Mouse (Mus musculus) liver, embryonic 14.5 days (tissue): ENCODE data around the gene Chchd1. TPM values are rescaled to one million over a fixed set of nuclear protein-coding genes. Genes with fewer than 3 reads are reported as not detected.

Source experiments
- ATAC-seq: fragments of 200-750 bp; cut with Nextera tagmentation; 2 replicates; pipeline ENCODE4 v1.8.0; 2017; ENCODE audit warnings: moderate number of reproducible peaks, mild to moderate bottlenecking, moderate library complexity; ENCODE audit not compliant: insufficient read depth
- DNase-seq, 3 experiments: peaks; one replicate each; pipeline ENCODE4 v3.0.0-alpha.2; 2012 to 2013; ENCODE audit warnings: low read depth in 3 of 3, low spot score in 3 of 3
- H3K27ac ChIP-seq: fragments of 300-500 bp; sonication (generic); 2 replicates; pipeline ENCODE4 v1.5.1; 2014; ENCODE audit warnings: moderate library complexity, mild to moderate bottlenecking, control low read depth, inconsistent platforms
- H3K27me3 ChIP-seq: fragments of 300-500 bp; sonication (generic); 2 replicates; pipeline ENCODE4 v1.6.1; 2014; ENCODE audit warnings: mild to moderate bottlenecking, low read length, moderate library complexity; ENCODE audit not compliant: control insufficient read depth, insufficient read depth
- H3K36me3 ChIP-seq: fragments of 300-500 bp; sonication (generic); replicated peaks from 2 replicates; pipeline ENCODE4 v1.6.1; 2014; ENCODE audit warnings: low read depth; ENCODE audit not compliant: control insufficient read depth, insufficient read depth
- H3K4me1 ChIP-seq, 2 experiments: fragments of 200-500 bp in 1 of 2; fragments of 300-500 bp in 1 of 2; sonication (generic) in 1 of 2; replicated peaks; 2 replicates each; pipeline ENCODE4 v1.6.1; 2012 to 2014; ENCODE audit warnings: antibody characterized with exemption in 1 of 2, inconsistent platforms in 1 of 2, low read length in 1 of 2; ENCODE audit not compliant: control insufficient read depth in 2 of 2, insufficient read depth in 2 of 2
- H3K4me2 ChIP-seq: fragments of 300-500 bp; sonication (generic); 2 replicates; pipeline ENCODE4 v1.6.1; 2014; ENCODE audit warnings: low read depth, mild to moderate bottlenecking, control low read depth, moderate library complexity
- H3K4me3 ChIP-seq, 2 experiments: fragments of 200-500 bp in 1 of 2; fragments of 300-500 bp in 1 of 2; sonication (generic) in 1 of 2; 2 replicates each; pipeline ENCODE4 v1.5.1; 2012 to 2014; ENCODE audit warnings: low read depth in 2 of 2, low read length in 2 of 2, mild to moderate bottlenecking in 2 of 2, control low read depth in 1 of 2, inconsistent platforms in 1 of 2, moderate library complexity in 1 of 2; ENCODE audit not compliant: insufficient read depth in 1 of 2
- H3K9ac ChIP-seq: fragments of 300-500 bp; sonication (generic); replicated peaks from 2 replicates; pipeline ENCODE4 v1.6.1; 2014; ENCODE audit warnings: mild to moderate bottlenecking, control low read depth, moderate library complexity
- H3K9me3 ChIP-seq: fragments of 300-500 bp; sonication (generic); 2 replicates; pipeline ENCODE4 v1.6.1; 2016; ENCODE audit warnings: low read length, mixed read lengths; ENCODE audit not compliant: control insufficient read depth
- CTCF ChIP-seq: IDR thresholded peaks from 2 replicates; pipeline ENCODE4 v1.5.1; 2016; ENCODE audit warnings: antibody characterized with exemption, low read depth, control low read depth
- EP300 ChIP-seq: IDR thresholded peaks from 2 replicates; pipeline ENCODE4 v1.6.1; 2016; ENCODE audit warnings: antibody characterized with exemption, low read depth
- WGBS: fragments of 180-500 bp; shearing (Covaris S2); extraction: QIAGEN DNeasy Blood & Tissue Kit; methylation state at CpG from one replicate; pipeline ENCODE4 v1.1.7; 2014; ENCODE audit not compliant: insufficient replicate concordance; 5-methylcytosine and 5-hydroxymethylcytosine counted together
- polyA plus RNA-seq, 2 experiments: library from polyadenylated mRNA; depleted of rRNA in 1 of 2; stranded (reverse) in 1 of 2; unstranded in 1 of 2; fragments of >200 nt; fragmentation: Nextera tagmentation in 1 of 2; extraction: Ambion mirVana in 1 of 2; gene quantifications; 2 replicates each; pipeline versions ENCODE4 v1.2.1 to v1.2.3; 2012 to 2014

The Chchd1 gene
- polyA plus RNA-seq, 2 experiments, result 58.8 to 138 TPM

GRCm38 (mm10) chr14:20694884-20695760 lies 7.7 kb upstream of the Chchd1 start, which contains the start of gene Fut11:
Gene Fut11 (plus strand): TSS chr14:20694968.
- Histone ChIP-seq H3K4me3 (peak within 1 kb of the TSS; percentile 72 to 74), H3K27me3 (no peaks in the 10 kb centered on the region), H3K9ac (peak within 1 kb of the TSS; percentile 87), H3K36me3 (peaks cover 44% of the 10 kb centered on the region), H3K4me1 (peaks cover 22 to 27% of the 10 kb centered on the region in 2 experiments), H3K4me2 (peak within 1 kb of the TSS; percentile 80), H3K9me3 (no peaks in the 10 kb centered on the region), H3K27ac (peak within 1 kb of the TSS; percentile 68)
- peak; percentile 58 to 64 (median 59) for DNase-seq
- ATAC-seq, result peak; percentile 83
- WGBS, result under 1% methylated on average over 110 of the region's 111 CpGs
- TF ChIP-seq EP300, result no peak
- no peak for TF ChIP-seq CTCF

GRCm38 (mm10) chr14:20695761-20696520 lies 6.9 kb upstream of the Chchd1 start:
- no peaks in the 10 kb centered on the region for H3K27me3 ChIP-seq
- DNase-seq, result no peak
- H3K4me3 ChIP-seq, result peak overlapping the region; percentile 72 to 74
- H3K4me2 ChIP-seq, result peak overlapping the region; percentile 80
- peaks cover 22 to 27% of the 10 kb centered on the region in 2 experiments for H3K4me1 ChIP-seq
- no peak for TF ChIP-seq CTCF
- TF ChIP-seq EP300, result no peak
- H3K9ac ChIP-seq, result peak overlapping the region; percentile 87
- peak; percentile 0; the same call in 1 of the 2 replicates for ATAC-seq
- peak overlapping the region; percentile 11; the same call in 1 of the 2 replicates for H3K27ac ChIP-seq
- H3K9me3 ChIP-seq, result no peaks in the 10 kb centered on the region
- WGBS, result 22% methylated on average over 27 of the region's 27 CpGs
- peaks cover 38% of the 10 kb centered on the region for H3K36me3 ChIP-seq

GRCm38 (mm10) chr14:20696986-20697385 lies 5.8 kb upstream of the Chchd1 start:
- peaks cover 30% of the 10 kb centered on the region for H3K36me3 ChIP-seq
- H3K27ac ChIP-seq, result no peak overlapping the region
- H3K4me1 ChIP-seq, result peaks cover 28 to 35% of the 10 kb centered on the region in 2 experiments
- H3K27me3 ChIP-seq, result no peaks in the 10 kb centered on the region
- H3K4me3 ChIP-seq, result peak overlapping the region in 1 of 2 experiments; percentile 72; a peak in 2 of 4 replicates
- H3K4me2 ChIP-seq, result peak overlapping the region; percentile 80
- DNase-seq (no peak), ATAC-seq (no peak)
- H3K9ac ChIP-seq, result no peak overlapping the region
- H3K9me3 ChIP-seq, result no peaks in the 10 kb centered on the region
- WGBS, result 29% methylated on average over 1 of the region's 1 CpGs
- TF ChIP-seq CTCF (peak; percentile 69), EP300 (no peak)

- H3K36me3 ChIP-seq, result peaks cover 17% of the 10 kb centered on the region
- H3K4me3 ChIP-seq, result no peak overlapping the region
- H3K27me3 ChIP-seq, result no peaks in the 10 kb centered on the region
- TF ChIP-seq CTCF, result no peak
- no peak for TF ChIP-seq EP300
- DNase-seq, result no peak
- peaks cover 29 to 35% of the 10 kb centered on the region in 2 experiments for H3K4me1 ChIP-seq
- ATAC-seq, result no peak
- peak overlapping the region; percentile 21 for H3K4me2 ChIP-seq
- 36% methylated on average over 2 of the region's 2 CpGs for WGBS
- H3K9me3 ChIP-seq, result no peaks in the 10 kb centered on the region
- H3K27ac ChIP-seq, result no peak overlapping the region
- peak overlapping the region; percentile 36; the same call in 1 of the 2 replicates for H3K9ac ChIP-seq
Observed at GRCm38 (mm10) chr14:20698515-20698914, 4.3 kb upstream of the Chchd1 start.

GRCm38 (mm10) chr14:20700362-20700761 lies 2.4 kb upstream of the Chchd1 start:
- peaks cover 30 to 31% of the 10 kb centered on the region in 2 experiments for H3K4me1 ChIP-seq
- WGBS, result 81% methylated on average over 3 of the region's 3 CpGs
- TF ChIP-seq EP300, result no peak
- TF ChIP-seq CTCF, result no peak
- H3K9ac ChIP-seq, result no peak overlapping the region
- H3K27me3 ChIP-seq, result no peaks in the 10 kb centered on the region
- H3K36me3 ChIP-seq, result peaks cover 10% of the 10 kb centered on the region
- H3K4me2 ChIP-seq, result no peak overlapping the region
- no peak overlapping the region for H3K4me3 ChIP-seq
- H3K9me3 ChIP-seq, result no peaks in the 10 kb centered on the region
- H3K27ac ChIP-seq, result no peak overlapping the region
- DNase-seq, result no peak
- no peak for ATAC-seq
